Mouse (Mus musculus): ENCODE data around the gene Agmat.

GRCm38 (mm10) chr4:141758874-141759542 lies 12.5 kb downstream of the Agmat start:
- TF ChIP-seq CTCF (IDR thresholded peaks at IDR 0.05; ENCODE audit: borderline replicate concordance, extremely low read depth, insufficient read depth, insufficient read length) (no peak), POLR2A (IDR thresholded peaks at IDR 0.05; ENCODE audit: borderline replicate concordance, extremely low read depth, insufficient read depth, insufficient read length, poor library complexity, severe bottlenecking) (no peak)
